Comparison of ENCODE assay signal across 8 mouse cellular contexts in genomic region chr2:158613541-158614417, GRCm38 (mm10). TPM values are rescaled to one million over a fixed set of nuclear protein-coding genes. Genes with fewer than 3 reads are reported as not detected.
DNase-seq lines count a peak whose midpoint lies in the region; ATAC-seq and TF ChIP-seq lines count a peak whose summit lies in the region.

No protein-coding gene starts in this region.

- H3K4me3 ChIP-seq in bone marrow macrophage, adult 2 months (ENCODE audit: insufficient read depth, low read length) = no peak overlapping the region
- peak overlapping the region; percentile 42; the same call in 1 of the 2 replicates for H3K4me3 ChIP-seq in forebrain, embryonic 10.5 days
- H3K4me3 ChIP-seq in hindbrain, embryonic 16.5 days (ENCODE audit: low read length) = peak overlapping the region; percentile 48
- no peak overlapping the region for H3K4me3 ChIP-seq in limb, embryonic 11.5 days (ENCODE audit: low read depth, low read length)
- peak overlapping the region; percentile 48 for H3K4me3 ChIP-seq in midbrain, embryonic 14.5 days (replicated peaks; ENCODE audit: low read depth, low read length)
- H3K4me3 ChIP-seq in spleen, adult 2 months (ENCODE audit: extremely low read depth, insufficient read depth, insufficient read length) = no peak overlapping the region

- no peak for ATAC-seq in hindbrain, embryonic 16.5 days
- ATAC-seq in limb, embryonic 11.5 days (ENCODE audit: insufficient number of reproducible peaks, low FRiP score, low TSS enrichment, low read depth) = no peak
- ATAC-seq in midbrain, embryonic 14.5 days (ENCODE audit: low FRiP score, low TSS enrichment) = 0 out of 2 replicates have a peak, but pooled peaks have one; percentile 6

- DNase-seq in adrenal gland, postnatal 10 days = peak; percentile 53
- DNase-seq in adrenal gland, adult 8-10 months = no peak
- peak; percentile 78 for DNase-seq in forebrain, embryonic 10.5 days (ENCODE audit: extremely low spot score, low spot score)
- peak; percentile 78 for DNase-seq in limb, embryonic 11.5 days (ENCODE audit: low spot score)
- peak; percentile 91 for DNase-seq in midbrain, embryonic 14.5 days
- peak; percentile 60 to 61 for DNase-seq in spleen, adult 2 months (ENCODE audit: low read depth in 1 of 2, low spot score in 2 of 2)

- H3K36me3 ChIP-seq in forebrain, embryonic 10.5 days (replicated peaks) = no peaks in the 10 kb centered on the region
- H3K36me3 ChIP-seq in hindbrain, embryonic 16.5 days (ENCODE audit: control insufficient read depth, insufficient read depth, low read length) = no peaks in the 10 kb centered on the region
- H3K36me3 ChIP-seq in limb, embryonic 11.5 days (ENCODE audit: control insufficient read depth, insufficient read depth, low read length) = no peaks in the 10 kb centered on the region
- peaks cover 5% of the 10 kb centered on the region; the same call in 1 of the 2 replicates for H3K36me3 ChIP-seq in midbrain, embryonic 14.5 days (ENCODE audit: control insufficient read depth, insufficient read depth, low read length)
- no peaks in the 10 kb centered on the region for H3K36me3 ChIP-seq in spleen, adult 2 months (ENCODE audit: control insufficient read depth, insufficient read depth, low read length)

- TF ChIP-seq POLR2A in bone marrow macrophage, adult 2 months (IDR thresholded peaks at IDR 0.05; ENCODE audit: borderline replicate concordance, low read depth, low read length) = no peak
- TF ChIP-seq POLR2A in spleen, adult 2 months (IDR thresholded peaks at IDR 0.05; ENCODE audit: low read depth, low read length) = no peak

- no peaks in the 10 kb centered on the region for H3K9me3 ChIP-seq in forebrain, embryonic 10.5 days
- no peaks in the 10 kb centered on the region for H3K9me3 ChIP-seq in hindbrain, embryonic 16.5 days (ENCODE audit: control insufficient read depth, low read length)
- H3K9me3 ChIP-seq in limb, embryonic 11.5 days (ENCODE audit: control insufficient read depth, low read length) = no peaks in the 10 kb centered on the region
- no peaks in the 10 kb centered on the region for H3K9me3 ChIP-seq in midbrain, embryonic 14.5 days (ENCODE audit: control insufficient read depth, low read length)

- H3K27ac ChIP-seq in bone marrow macrophage, adult 2 months (ENCODE audit: insufficient read depth, low read depth, low read length) = no peak overlapping the region
- H3K27ac ChIP-seq in forebrain, embryonic 10.5 days = no peak overlapping the region
- H3K27ac ChIP-seq in hindbrain, embryonic 16.5 days (ENCODE audit: low read depth, low read length) = no peak overlapping the region; the same call in 1 of the 2 replicates
- H3K27ac ChIP-seq in limb, embryonic 11.5 days (replicated peaks; ENCODE audit: low read depth, low read length) = no peak overlapping the region
- H3K27ac ChIP-seq in midbrain, embryonic 14.5 days (replicated peaks; ENCODE audit: low read depth, low read length) = peak overlapping the region; percentile 93
- H3K27ac ChIP-seq in spleen, adult 2 months (ENCODE audit: insufficient read depth, low read length) = no peak overlapping the region

- peak overlapping the region; percentile 45 for H3K9ac ChIP-seq in hindbrain, embryonic 16.5 days (ENCODE audit: low read depth, low read length)
- no peak overlapping the region for H3K9ac ChIP-seq in limb, embryonic 11.5 days (ENCODE audit: low read length)
- peak overlapping the region; percentile 73 for H3K9ac ChIP-seq in midbrain, embryonic 14.5 days (replicated peaks; ENCODE audit: low read length)

- peak; percentile 90 for TF ChIP-seq CTCF in bone marrow macrophage, adult 2 months (IDR thresholded peaks at IDR 0.05; ENCODE audit: low read depth, low read length)
- peak; percentile 54; the same call in 1 of the 2 replicates for TF ChIP-seq CTCF in spleen, adult 2 months (IDR thresholded peaks at IDR 0.05; ENCODE audit: extremely low read depth, insufficient read depth, insufficient read length, insufficient replicate concordance)

- H3K27me3 ChIP-seq in forebrain, embryonic 10.5 days (ENCODE audit: poor library complexity, severe bottlenecking) = peaks cover 100% of the 10 kb centered on the region
- peaks cover 30% of the 10 kb centered on the region for H3K27me3 ChIP-seq in hindbrain, embryonic 16.5 days (replicated peaks; ENCODE audit: control insufficient read depth, insufficient read depth, low read length)
- H3K27me3 ChIP-seq in limb, embryonic 11.5 days (ENCODE audit: control insufficient read depth, insufficient read depth, low read length) = peaks cover 98% of the 10 kb centered on the region
- H3K27me3 ChIP-seq in midbrain, embryonic 14.5 days (ENCODE audit: control insufficient read depth, insufficient read depth, low read length) = peaks cover 75% of the 10 kb centered on the region
- peaks cover 47% of the 10 kb centered on the region for H3K27me3 ChIP-seq in spleen, adult 2 months (ENCODE audit: control insufficient read depth, insufficient read depth, low read length)

- H3K4me2 ChIP-seq in hindbrain, embryonic 16.5 days (ENCODE audit: low read length) = peak overlapping the region; percentile 52
- no peak overlapping the region for H3K4me2 ChIP-seq in limb, embryonic 11.5 days (ENCODE audit: low read depth, severe bottlenecking)
- H3K4me2 ChIP-seq in midbrain, embryonic 14.5 days (ENCODE audit: low read length) = peak overlapping the region; percentile 60

- 3% methylated on average over 53 of the region's 53 CpGs for WGBS in forebrain, embryonic 10.5 days
- 3% methylated on average over 53 of the region's 53 CpGs for WGBS in hindbrain, embryonic 16.5 days
- WGBS in limb, embryonic 11.5 days = 3% methylated on average over 53 of the region's 53 CpGs
- WGBS in midbrain, embryonic 14.5 days = 4% methylated on average over 53 of the region's 53 CpGs
- WGBS in spleen, adult 2 months = 10% methylated on average over 53 of the region's 53 CpGs

- H3K4me1 ChIP-seq in bone marrow macrophage, adult 2 months (ENCODE audit: control insufficient read depth, insufficient read depth, low read length) = peaks cover 2% of the 10 kb centered on the region; the same call in 1 of the 2 replicates
- H3K4me1 ChIP-seq in forebrain, embryonic 10.5 days = peaks cover 64% of the 10 kb centered on the region
- peaks cover 11% of the 10 kb centered on the region for H3K4me1 ChIP-seq in hindbrain, embryonic 16.5 days (ENCODE audit: control insufficient read depth, insufficient read depth, low read depth, low read length)
- peaks cover 10% of the 10 kb centered on the region; the same call in 1 of the 2 replicates for H3K4me1 ChIP-seq in limb, embryonic 11.5 days (ENCODE audit: control insufficient read depth, insufficient read depth, low read length)
- no peaks in the 10 kb centered on the region for H3K4me1 ChIP-seq in midbrain, embryonic 14.5 days (ENCODE audit: control insufficient read depth, insufficient read depth, low read length)
- H3K4me1 ChIP-seq in spleen, adult 2 months (ENCODE audit: control insufficient read depth, insufficient read depth, insufficient read length) = peaks cover 6% of the 10 kb centered on the region

RNA-seq across cellular contexts. Expression of gene Slc32a1, which starts 3.2 kb away (rescaled TPM):
- not detected for total RNA-seq in adrenal gland, postnatal 10 days (2021)
- total RNA-seq in adrenal gland, adult 8-10 months (2022) = under 1 TPM in 2 of 4 experiments, not detected in 2; 0.11 to 0.17 TPM
- polyA plus RNA-seq in bone marrow macrophage, adult 2 months (2012; ENCODE audit: insufficient read depth, insufficient read length, missing spikeins) = not detected in 2 replicates
- polyA plus RNA-seq in forebrain, embryonic 10.5 days (2016; fragmentation: Nextera tagmentation; extraction: Ambion mirVana) = 0.14 and 0.47 TPM in 2 replicates
- polyA plus RNA-seq in hindbrain, embryonic 16.5 days (2015; fragmentation: Nextera tagmentation; extraction: Ambion mirVana) = 10.4 and 15.0 TPM in 2 replicates
- not detected in 2 replicates for polyA plus RNA-seq in limb, embryonic 11.5 days (2014; fragmentation: Nextera tagmentation; extraction: Ambion mirVana)
- polyA plus RNA-seq in midbrain, embryonic 14.5 days (2014; fragmentation: Nextera tagmentation; extraction: Ambion mirVana) = 7.6 and 8.6 TPM in 2 replicates
- polyA plus RNA-seq in spleen, adult 2 months (2012; rRNA removed) = 0.02 TPM in 1 of 2 replicates, not detected in the other

RNA-seq across cellular contexts. Expression of gene Actr5, which starts 10.9 kb away (rescaled TPM):
- total RNA-seq in adrenal gland, postnatal 10 days (2021) = 10 to 100 TPM; 10.7 to 12.7 TPM
- total RNA-seq in adrenal gland, adult 8-10 months (2022) = 10 to 100 TPM; 13.2 to 19.7 (median 14.6) TPM
- 8.4 and 9.4 TPM in 2 replicates for polyA plus RNA-seq in bone marrow macrophage, adult 2 months (2012; ENCODE audit: insufficient read depth, insufficient read length, missing spikeins)
- 14.1 and 17.0 TPM in 2 replicates for polyA plus RNA-seq in forebrain, embryonic 10.5 days (2016; fragmentation: Nextera tagmentation; extraction: Ambion mirVana)
- 6.2 and 12.0 TPM in 2 replicates for polyA plus RNA-seq in hindbrain, embryonic 16.5 days (2015; fragmentation: Nextera tagmentation; extraction: Ambion mirVana)
- polyA plus RNA-seq in limb, embryonic 11.5 days (2014; fragmentation: Nextera tagmentation; extraction: Ambion mirVana) = 16.4 and 20.6 TPM in 2 replicates
- 13.9 and 14.8 TPM in 2 replicates for polyA plus RNA-seq in midbrain, embryonic 14.5 days (2014; fragmentation: Nextera tagmentation; extraction: Ambion mirVana)
- 9.4 and 11.6 TPM in 2 replicates for polyA plus RNA-seq in spleen, adult 2 months (2012; rRNA removed)

RNA-seq across cellular contexts. Expression of gene Ppp1r16b, which starts 51.4 kb away (rescaled TPM):
- 10 to 100 TPM; 14.4 to 17.2 TPM for total RNA-seq in adrenal gland, postnatal 10 days (2021)
- total RNA-seq in adrenal gland, adult 8-10 months (2022) = 10 to 100 TPM in 3 of 4 experiments, 1 to 10 TPM in 1; 9.9 to 13.8 (median 11.1) TPM
- not detected in 2 replicates for polyA plus RNA-seq in bone marrow macrophage, adult 2 months (2012; ENCODE audit: insufficient read depth, insufficient read length, missing spikeins)
- polyA plus RNA-seq in forebrain, embryonic 10.5 days (2016; fragmentation: Nextera tagmentation; extraction: Ambion mirVana) = 2.2 and 2.3 TPM in 2 replicates
- 26.4 and 27.2 TPM in 2 replicates for polyA plus RNA-seq in hindbrain, embryonic 16.5 days (2015; fragmentation: Nextera tagmentation; extraction: Ambion mirVana)
- polyA plus RNA-seq in limb, embryonic 11.5 days (2014; fragmentation: Nextera tagmentation; extraction: Ambion mirVana) = 4.1 and 4.6 TPM in 2 replicates
- 16.1 and 21.0 TPM in 2 replicates for polyA plus RNA-seq in midbrain, embryonic 14.5 days (2014; fragmentation: Nextera tagmentation; extraction: Ambion mirVana)
- polyA plus RNA-seq in spleen, adult 2 months (2012; rRNA removed) = 17.6 and 18.6 TPM in 2 replicates

Comparison
In these comparisons a context has a peak if more than half of its experiments do, and no peak if none do; other contexts are left out.
1. H3K4me3 ChIP-seq: peak in forebrain, embryonic 10.5 days (single experiment), hindbrain, embryonic 16.5 days (single experiment) and midbrain, embryonic 14.5 days (single experiment); none in bone marrow macrophage, adult 2 months (single experiment), limb, embryonic 11.5 days (single experiment) and spleen, adult 2 months (single experiment).